ENCODE assay signal across 10 mouse cellular contexts in the genomic region with DNA sequence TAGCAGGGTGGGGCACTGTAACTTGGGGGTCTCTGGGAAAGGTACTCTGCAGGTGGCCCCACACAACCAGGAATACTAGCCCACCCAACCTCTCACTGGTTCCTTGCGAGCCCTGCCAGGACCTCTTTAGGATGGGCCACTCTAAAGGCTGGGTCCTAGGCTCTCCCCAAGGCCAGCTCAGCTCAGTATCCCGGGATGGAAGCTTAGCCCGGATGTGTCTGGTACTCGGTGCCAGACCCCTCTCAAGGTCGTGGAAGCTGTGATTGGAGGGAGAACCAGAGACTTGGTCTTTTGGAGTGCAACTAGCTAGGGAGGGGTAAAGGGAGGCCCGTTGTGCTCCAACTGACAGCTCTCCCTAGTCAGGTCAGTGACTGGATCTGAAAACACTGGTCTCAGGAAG. TPM values are rescaled to one million over a fixed set of nuclear protein-coding genes. Genes with fewer than 3 reads are reported as not detected.
DNase-seq lines count a peak whose midpoint lies in the region; ATAC-seq and TF ChIP-seq lines count a peak whose summit lies in the region.
"Had no signal": no experiment of that assay in that cellular context is flagged by ENCODE, and none has a peak within 500 bp of the region (broad histone marks: within the 10 kb centered on the region; RNA-seq: fewer than 3 reads in every experiment).

No protein-coding gene starts in this region.

- no peaks in the 10 kb centered on the region for H3K9me3 ChIP-seq in heart, embryonic 11.5 days (replicated peaks; ENCODE audit: control insufficient read depth, low read length)
- H3K9me3 ChIP-seq in hindbrain, embryonic 11.5 days (ENCODE audit: control insufficient read depth, low read length): no peaks in the 10 kb centered on the region
- no peaks in the 10 kb centered on the region for H3K9me3 ChIP-seq in liver, postnatal 0 days (ENCODE audit: low read length)

- TF ChIP-seq CTCF in liver, postnatal 0 days (IDR thresholded peaks at IDR 0.05; ENCODE audit: low read depth): no peak

- peaks cover 36% of the 10 kb centered on the region for H3K27me3 ChIP-seq in heart, embryonic 11.5 days (ENCODE audit: control insufficient read depth, insufficient read depth, low read length)
- peaks cover 17% of the 10 kb centered on the region for H3K27me3 ChIP-seq in hindbrain, embryonic 11.5 days (ENCODE audit: control insufficient read depth, insufficient read depth, low read length)
- H3K27me3 ChIP-seq in liver, postnatal 0 days (ENCODE audit: insufficient read depth, low read length): peaks cover 22% of the 10 kb centered on the region

- peak overlapping the region; percentile 92 for H3K4me2 ChIP-seq in heart, embryonic 11.5 days
- H3K4me2 ChIP-seq in hindbrain, embryonic 11.5 days (replicated peaks; ENCODE audit: low read depth, low read length): peak overlapping the region; percentile 64
- H3K4me2 ChIP-seq in liver, postnatal 0 days (ENCODE audit: low read depth, low read length): peak overlapping the region; percentile 59

- no peak for DNase-seq in heart, postnatal 36 days
- DNase-seq in ES-CJ7 (ENCODE audit: low read depth, low spot score): peak; percentile 33
- no peak for DNase-seq in hindbrain, embryonic 11.5 days (ENCODE audit: low spot score)
- DNase-seq in liver, postnatal 0 days: no peak
- DNase-seq in right cerebral cortex, adult 2 months (ENCODE audit: low spot score in 2 of 2): no peak
- no peak for DNase-seq in kidney, postnatal 36 days

- intact Hi-C loops in heart, postnatal 36 days (cut with DNase I): no loop called here

- ATAC-seq in heart, embryonic 11.5 days (replicated peaks; ENCODE audit: insufficient number of reproducible peaks, low FRiP score, low TSS enrichment): no peak
- ATAC-seq in hindbrain, embryonic 11.5 days (ENCODE audit: low FRiP score): no peak
- ATAC-seq in liver, postnatal 0 days: no peak
- no peak for ATAC-seq in CD4-positive, CD25-positive, alpha-beta regulatory T cell, adult 4 months

- peak overlapping the region; percentile 52 for H3K9ac ChIP-seq in heart, embryonic 11.5 days (ENCODE audit: low read depth, low read length)
- H3K9ac ChIP-seq in hindbrain, embryonic 11.5 days (ENCODE audit: low read depth, low read length): no peak overlapping the region
- H3K9ac ChIP-seq in liver, postnatal 0 days (replicated peaks): no peak overlapping the region

- H3K36me3 ChIP-seq in heart, embryonic 11.5 days (ENCODE audit: control insufficient read depth, insufficient read depth, low read length): peaks cover 5% of the 10 kb centered on the region
- H3K36me3 ChIP-seq in hindbrain, embryonic 11.5 days (ENCODE audit: control insufficient read depth, insufficient read depth, low read length): no peaks in the 10 kb centered on the region; the same call in 1 of the 2 replicates
- H3K36me3 ChIP-seq in liver, postnatal 0 days (replicated peaks; ENCODE audit: insufficient read depth, low read length): no peaks in the 10 kb centered on the region; the same call in none of the 2 replicates

- H3K4me1 ChIP-seq in heart, embryonic 11.5 days (ENCODE audit: control insufficient read depth, insufficient read depth, low read length): peaks cover 12% of the 10 kb centered on the region; the same call in 1 of the 2 replicates
- peaks cover 4% of the 10 kb centered on the region; the same call in 1 of the 2 replicates for H3K4me1 ChIP-seq in hindbrain, embryonic 11.5 days (replicated peaks; ENCODE audit: control insufficient read depth, insufficient read depth, low read length)
- H3K4me1 ChIP-seq in liver, postnatal 0 days (ENCODE audit: insufficient read depth): peaks cover 3% of the 10 kb centered on the region; the same call in 1 of the 2 replicates

- no peak for TF ChIP-seq EP300 in liver, postnatal 0 days (IDR thresholded peaks at IDR 0.05; ENCODE audit: low read depth)

- peak overlapping the region; percentile 45 for H3K4me3 ChIP-seq in heart, embryonic 11.5 days (ENCODE audit: low read depth, low read length)
- H3K4me3 ChIP-seq in hindbrain, embryonic 11.5 days (ENCODE audit: low read depth, low read length): no peak overlapping the region
- peak overlapping the region; percentile 29; the same call in 1 of the 2 replicates for H3K4me3 ChIP-seq in liver, postnatal 0 days (ENCODE audit: low read depth, low read length)

- WGBS in heart, embryonic 11.5 days (ENCODE audit: insufficient replicate concordance): 6% methylated on average over 6 of the region's 6 CpGs
- 13% methylated on average over 6 of the region's 6 CpGs for WGBS in hindbrain, embryonic 11.5 days
- 14% methylated on average over 6 of the region's 6 CpGs for WGBS in liver, postnatal 0 days (ENCODE audit: insufficient replicate concordance)

- H3K27ac ChIP-seq in heart, embryonic 11.5 days (ENCODE audit: low read depth, low read length): no peak overlapping the region
- H3K27ac ChIP-seq in hindbrain, embryonic 11.5 days (ENCODE audit: low read depth, low read length): no peak overlapping the region
- H3K27ac ChIP-seq in liver, postnatal 0 days (ENCODE audit: low read depth): no peak overlapping the region

RNA-seq across cellular contexts. Expression of a gene that starts 0.7 kb away (rescaled TPM):
- polyA plus RNA-seq in heart, embryonic 11.5 days (2014; fragmentation: Nextera tagmentation; extraction: Ambion mirVana): 2.1 and 2.7 TPM in 2 replicates
- total RNA-seq in heart, postnatal 36 days (2021): under 1 TPM; 0.98 to 1.00 TPM
- polyA plus RNA-seq in hindbrain, embryonic 11.5 days (2014; fragmentation: Nextera tagmentation; extraction: Ambion mirVana): 1.8 and 2.5 TPM in 2 replicates
- polyA plus RNA-seq in liver, postnatal 0 days (2015; fragmentation: Nextera tagmentation; extraction: Ambion mirVana): 0.39 TPM in 1 of 2 replicates, not detected in the other
- not detected for polyA plus RNA-seq in CD4-positive, CD25-positive, alpha-beta regulatory T cell, adult 4 months (2017; shearing (Covaris generic))
- total RNA-seq: hematopoietic stem cell, adult 5-6 weeks had no signal
- polyA plus RNA-seq: C2C12 had no signal

RNA-seq across cellular contexts. Expression of a gene that starts 9.5 kb away (rescaled TPM):
- 12.6 and 12.8 TPM in 2 replicates for polyA plus RNA-seq in heart, embryonic 11.5 days (2014; fragmentation: Nextera tagmentation; extraction: Ambion mirVana)
- 1 to 10 TPM; 1.0 to 2.1 TPM for total RNA-seq in heart, postnatal 36 days (2021)
- polyA plus RNA-seq in hindbrain, embryonic 11.5 days (2014; fragmentation: Nextera tagmentation; extraction: Ambion mirVana): 11.9 and 14.4 TPM in 2 replicates
- 7.4 TPM in 2 replicates for polyA plus RNA-seq in liver, postnatal 0 days (2015; fragmentation: Nextera tagmentation; extraction: Ambion mirVana)
- polyA plus RNA-seq in CD4-positive, CD25-positive, alpha-beta regulatory T cell, adult 4 months (2017; shearing (Covaris generic)): 1 to 10 TPM; 3.5 to 5.9 TPM

RNA-seq across cellular contexts. Expression of a gene that starts 9.8 kb away (rescaled TPM):
- polyA plus RNA-seq in heart, embryonic 11.5 days (2014; fragmentation: Nextera tagmentation; extraction: Ambion mirVana): 11.7 and 12.9 TPM in 2 replicates
- total RNA-seq in heart, postnatal 36 days (2021): 1 to 10 TPM; 3.7 to 5.1 TPM
- 17.2 and 18.0 TPM in 2 replicates for polyA plus RNA-seq in hindbrain, embryonic 11.5 days (2014; fragmentation: Nextera tagmentation; extraction: Ambion mirVana)
- polyA plus RNA-seq in liver, postnatal 0 days (2015; fragmentation: Nextera tagmentation; extraction: Ambion mirVana): 3.8 and 3.9 TPM in 2 replicates
- polyA plus RNA-seq in CD4-positive, CD25-positive, alpha-beta regulatory T cell, adult 4 months (2017; shearing (Covaris generic)): 10 to 100 TPM; 12.8 to 16.8 TPM

RNA-seq across cellular contexts. Expression of a gene that starts 18.2 kb away (rescaled TPM):
- not detected in 2 replicates for polyA plus RNA-seq in heart, embryonic 11.5 days (2014; fragmentation: Nextera tagmentation; extraction: Ambion mirVana)
- not detected for total RNA-seq in heart, postnatal 36 days (2021)
- not detected in 2 replicates for polyA plus RNA-seq in hindbrain, embryonic 11.5 days (2014; fragmentation: Nextera tagmentation; extraction: Ambion mirVana)
- not detected in 2 replicates for polyA plus RNA-seq in liver, postnatal 0 days (2015; fragmentation: Nextera tagmentation; extraction: Ambion mirVana)
- not detected for polyA plus RNA-seq in CD4-positive, CD25-positive, alpha-beta regulatory T cell, adult 4 months (2017; shearing (Covaris generic))
- total RNA-seq: hematopoietic stem cell, adult 5-6 weeks had no signal
- polyA plus RNA-seq: C2C12 had no signal

RNA-seq across cellular contexts. Expression of a gene that starts 36.5 kb away (rescaled TPM):
- 3.1 and 3.4 TPM in 2 replicates for polyA plus RNA-seq in heart, embryonic 11.5 days (2014; fragmentation: Nextera tagmentation; extraction: Ambion mirVana)
- total RNA-seq in heart, postnatal 36 days (2021): 10 to 100 TPM; 16.1 to 22.2 TPM
- polyA plus RNA-seq in hindbrain, embryonic 11.5 days (2014; fragmentation: Nextera tagmentation; extraction: Ambion mirVana): 0.25 TPM in 1 of 2 replicates, not detected in the other
- 12.3 and 14.7 TPM in 2 replicates for polyA plus RNA-seq in liver, postnatal 0 days (2015; fragmentation: Nextera tagmentation; extraction: Ambion mirVana)
- not detected for polyA plus RNA-seq in CD4-positive, CD25-positive, alpha-beta regulatory T cell, adult 4 months (2017; shearing (Covaris generic))
- total RNA-seq: hematopoietic stem cell, adult 5-6 weeks had no signal
